Mouse (Mus musculus) embryonic fibroblast, embryonic 13.5 days (primary cell): Measurements from ENCODE around the gene Daam1.

Experiments
- CTCF ChIP-seq: IDR thresholded peaks from 2 replicates; pipeline ENCODE4 v1.5.1; 2011; ENCODE audit warnings: mild to moderate bottlenecking, control low read depth, low read length, moderate library complexity, borderline replicate concordance; ENCODE audit not compliant: insufficient read depth
- POLR2A ChIP-seq: IDR thresholded peaks from 2 replicates; pipeline ENCODE4 v1.6.1; 2011; ENCODE audit warnings: low read depth, mild to moderate bottlenecking, control low read depth, low read length, moderate library complexity

- TF ChIP-seq POLR2A (no peak), CTCF (no peak)
Measured at GRCm38 (mm10) chr12:71812567-71812966, 18.3 kb upstream of the Daam1 start.
